ENCODE assay signal across 9 mouse cellular contexts in genomic region chr14:57535646-57536045, GRCm38 (mm10). TPM values are rescaled to one million over a fixed set of nuclear protein-coding genes. Genes with fewer than 3 reads are reported as not detected.
A peak's percentile ranks its signal among the peaks of the same experiment; 100 is the strongest.
DNase-seq lines count a peak whose midpoint lies in the region; ATAC-seq lines count a peak whose summit lies in the region.
"Had no signal": no experiment of that assay in that cellular context is flagged by ENCODE, and none has a peak within 500 bp of the region (broad histone marks: within the 10 kb centered on the region; RNA-seq: fewer than 3 reads in every experiment).

No protein-coding gene starts in this region.

- H3K9me3 ChIP-seq in liver, embryonic 11.5 days (ENCODE audit: control insufficient read depth, low read length) = no peaks in the 10 kb centered on the region

- H3K36me3 ChIP-seq in liver, embryonic 11.5 days (ENCODE audit: control insufficient read depth, insufficient read depth, low read length) = no peaks in the 10 kb centered on the region

- peak; percentile 95 for DNase-seq in heart, adult 11 months
- DNase-seq in heart, postnatal 25 days (ENCODE audit: low spot score) = no peak
- peak; percentile 53 for DNase-seq in retina, postnatal 1 day
- no peak for DNase-seq in retina, embryonic 14.5 days (ENCODE audit: low spot score)
- peak; percentile 31 for DNase-seq in kidney, adult 9 months
- no peak for DNase-seq in adrenal gland, postnatal 4 days (ENCODE audit: low spot score in 2 of 2)
- no peak for DNase-seq in liver, embryonic 11.5 days (ENCODE audit: low spot score)
- DNase-seq in layer of hippocampus, adult 9-10 months (ENCODE audit: low spot score) = no peak
- DNase-seq: layer of hippocampus, adult 9-11 months had no signal

- no peak for ATAC-seq in liver, embryonic 11.5 days (replicated peaks; ENCODE audit: low FRiP score)

- peaks cover 2% of the 10 kb centered on the region for H3K4me1 ChIP-seq in liver, embryonic 11.5 days (replicated peaks; ENCODE audit: control insufficient read depth, insufficient read depth, low read length)

- WGBS in liver, embryonic 11.5 days = 81% methylated on average over 6 of the region's 6 CpGs

- intact Hi-C loops in heart, postnatal 25 days (cut with DNase I) = loop anchor here (2.0 to 5.0 kb wide), 2 partner anchors 37 to 83 kb away; partner anchors contain the start of gene Eef1akmt1

- H3K4me3 ChIP-seq in liver, embryonic 11.5 days (ENCODE audit: low read depth, low read length) = no peak overlapping the region

- H3K9ac ChIP-seq in liver, embryonic 11.5 days (ENCODE audit: low read depth, low read length) = no peak overlapping the region

- H3K4me2 ChIP-seq in liver, embryonic 11.5 days = no peak overlapping the region

- H3K27me3 ChIP-seq in liver, embryonic 11.5 days (replicated peaks; ENCODE audit: control insufficient read depth, insufficient read depth, low read length) = peaks cover 15% of the 10 kb centered on the region

- no peak overlapping the region for H3K27ac ChIP-seq in liver, embryonic 11.5 days (ENCODE audit: low read depth, low read length)

RNA-seq across cellular contexts. Expression of gene Il17d, which starts 11.1 kb away (rescaled TPM):
- total RNA-seq in heart, postnatal 25 days (2021) = 1 to 10 TPM; 3.2 to 3.8 TPM
- total RNA-seq in adrenal gland, postnatal 4 days (2021) = 1 to 10 TPM; 4.7 to 4.8 TPM
- 0.26 and 0.43 TPM in 2 replicates for polyA plus RNA-seq in liver, embryonic 11.5 days (2014; fragmentation: Nextera tagmentation; extraction: Ambion mirVana)

RNA-seq across cellular contexts. Expression of gene Eef1akmt1, which starts 35.8 kb away (rescaled TPM):
- 10 to 100 TPM; 29.6 to 30.2 TPM for total RNA-seq in heart, postnatal 25 days (2021)
- total RNA-seq in adrenal gland, postnatal 4 days (2021) = 10 to 100 TPM; 24.5 to 29.4 TPM
- 80.6 and 92.7 TPM in 2 replicates for polyA plus RNA-seq in liver, embryonic 11.5 days (2014; fragmentation: Nextera tagmentation; extraction: Ambion mirVana)

Comparison
In these comparisons a context has a peak if more than half of its experiments do, and no peak if none do; other contexts are left out.
1. DNase-seq: peak in heart, adult 11 months (single experiment), retina, postnatal 1 day (single experiment) and kidney, adult 9 months (single experiment); none in heart, postnatal 25 days (single experiment), retina, embryonic 14.5 days (single experiment), adrenal gland, postnatal 4 days (0 of 2), liver, embryonic 11.5 days (single experiment) and layer of hippocampus, adult 9-10 months (single experiment).